Mouse (Mus musculus) bone marrow macrophage, adult 2 months (primary cell): ENCODE data around the gene Ikzf1. TPM values are rescaled to one million over a fixed set of nuclear protein-coding genes. Genes with fewer than 3 reads are reported as not detected.

Experiments used
- H3K27ac ChIP-seq: 2 replicates; pipeline ENCODE4 v1.5.1; 2012; ENCODE audit warnings: low read depth, low read length; ENCODE audit not compliant: insufficient read depth
- H3K4me1 ChIP-seq: 2 replicates; pipeline ENCODE4 v1.6.1; 2012; ENCODE audit warnings: low read length; ENCODE audit not compliant: control insufficient read depth, insufficient read depth
- H3K4me3 ChIP-seq: 2 replicates; pipeline ENCODE4 v1.5.1; 2012; ENCODE audit warnings: mild to moderate bottlenecking, low read length, moderate library complexity; ENCODE audit not compliant: insufficient read depth
- CTCF ChIP-seq: IDR thresholded peaks from 2 replicates; pipeline ENCODE4 v1.5.1; 2012; ENCODE audit warnings: low read depth, mild to moderate bottlenecking, low read length, moderate library complexity
- POLR2A ChIP-seq: IDR thresholded peaks from 2 replicates; pipeline ENCODE4 v1.6.1; 2012; ENCODE audit warnings: mild to moderate bottlenecking, low read depth, low read length, borderline replicate concordance
- polyA plus RNA-seq: library from polyadenylated mRNA; stranded (reverse); fragments of >200 nt; gene quantifications from 2 replicates; pipeline ENCODE4 v1.2.4, GENCODE M21; 2012; ENCODE audit not compliant: missing spikeins, insufficient read depth, insufficient read length

Ikzf1 gene
- polyA plus RNA-seq, 1 experiment = 55.8 TPM

DNA sequence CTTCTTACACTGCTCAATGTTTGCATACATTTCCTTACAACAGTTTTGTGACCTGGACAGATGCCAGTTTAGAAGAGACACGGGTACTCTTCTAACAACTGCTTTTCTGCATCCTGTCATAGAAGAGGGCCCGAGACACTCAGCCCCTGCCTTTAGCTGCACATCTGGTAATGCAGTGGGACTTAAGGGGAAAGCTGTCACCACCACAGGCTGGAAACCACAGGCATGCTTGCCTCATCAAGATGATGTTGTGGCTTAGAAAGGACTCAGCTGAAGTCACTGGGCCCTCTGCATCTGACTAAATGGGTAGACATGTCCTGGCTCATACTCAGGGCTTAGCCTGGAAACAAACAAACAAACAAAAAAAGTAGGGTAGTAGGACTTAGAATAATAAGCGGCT, 135.9 kb downstream of the Ikzf1 start:
- TF ChIP-seq CTCF (no peak), POLR2A (no peak)
- Histone ChIP-seq H3K4me3 (no peak overlapping the region), H3K27ac (no peak overlapping the region), H3K4me1 (peaks cover 16% of the 10 kb centered on the region)

DNA sequence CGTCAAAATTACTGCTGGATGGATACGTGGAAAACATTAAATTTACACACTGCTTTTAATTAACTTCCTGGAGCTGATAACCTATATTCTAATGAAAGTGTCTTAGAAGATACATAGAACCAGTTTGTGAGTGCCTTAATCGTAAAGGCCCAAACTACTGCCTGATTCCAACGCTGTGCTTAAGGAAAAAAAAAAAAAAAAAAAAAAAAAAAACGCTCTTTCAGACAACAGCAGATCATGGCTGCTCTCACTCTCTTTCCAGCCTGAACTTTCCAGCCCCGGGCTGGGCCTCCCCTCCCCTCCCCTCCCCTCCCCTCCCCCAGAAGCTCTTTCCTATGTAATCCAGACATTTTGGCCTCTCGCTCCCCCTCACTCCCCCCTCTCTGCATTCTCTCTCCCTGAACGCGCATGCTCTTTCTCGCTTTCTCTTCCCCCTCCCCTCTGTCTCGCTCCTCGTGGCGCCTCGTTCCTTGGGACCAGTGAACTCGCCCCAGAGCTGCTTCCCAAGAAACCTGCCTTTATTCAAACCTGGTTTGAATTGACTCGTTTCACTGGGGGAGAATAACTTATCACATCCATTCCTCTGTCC, 136.7 kb downstream of the Ikzf1 start:
- Histone ChIP-seq H3K27ac (no peak overlapping the region), H3K4me1 (peaks cover 16% of the 10 kb centered on the region), H3K4me3 (no peak overlapping the region)
- TF ChIP-seq POLR2A (no peak), CTCF (no peak)

Other genes starting within 250 kb of the Ikzf1 start
- gene Spata48, start 222.9 kb upstream of the Ikzf1 start, polyA plus RNA-seq = not detected in 2 replicates
- gene Zpbp, start 222.6 kb upstream of the Ikzf1 start, polyA plus RNA-seq = 0.25 and 0.44 TPM in 2 replicates
- not detected in 2 replicates for gene 4930512M02Rik, start 57.2 kb upstream of the Ikzf1 start, polyA plus RNA-seq
- gene Fignl1, start 124.0 kb downstream of the Ikzf1 start, polyA plus RNA-seq = 10.6 and 11.3 TPM in 2 replicates
- gene Ddc, start 213.1 kb downstream of the Ikzf1 start, polyA plus RNA-seq = not detected in 2 replicates